Mouse (Mus musculus) lung, adult 18-20 months (tissue): Measurements from ENCODE around the gene Kcnh4.

ENCODE experiments used
- DNase-seq, 2 experiments: peaks; one replicate each; pipeline ENCODE4 v3.0.0; 2022; ENCODE audit warnings: mixed read lengths in 2 of 2

The Kcnh4 gene

DNA sequence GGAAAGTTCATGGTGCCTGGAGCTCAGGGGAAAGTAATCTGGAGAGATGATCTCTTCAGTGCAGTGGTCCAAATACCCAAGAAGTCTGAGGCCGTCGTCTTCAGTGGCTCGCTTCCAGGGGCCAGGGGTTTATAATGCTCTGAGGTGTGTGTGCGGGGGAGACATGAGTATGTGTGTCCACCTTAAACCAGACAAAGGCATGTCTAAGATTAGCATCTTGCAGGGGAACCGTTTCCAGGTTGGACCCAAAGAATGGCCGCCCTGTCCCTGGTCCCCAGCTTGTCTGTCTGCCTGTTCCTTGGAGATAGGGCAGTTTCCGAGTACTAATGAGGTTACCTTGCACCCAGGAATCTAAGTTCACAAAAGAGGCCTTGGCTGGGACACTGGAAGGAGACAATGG, 3.1 kb upstream of the Kcnh4 start, which contains the start of gene Hcrt:
TSS of gene Hcrt (minus strand) at position 101 of the 400 bp plus-strand sequence.
- no peak for DNase-seq

DNA sequence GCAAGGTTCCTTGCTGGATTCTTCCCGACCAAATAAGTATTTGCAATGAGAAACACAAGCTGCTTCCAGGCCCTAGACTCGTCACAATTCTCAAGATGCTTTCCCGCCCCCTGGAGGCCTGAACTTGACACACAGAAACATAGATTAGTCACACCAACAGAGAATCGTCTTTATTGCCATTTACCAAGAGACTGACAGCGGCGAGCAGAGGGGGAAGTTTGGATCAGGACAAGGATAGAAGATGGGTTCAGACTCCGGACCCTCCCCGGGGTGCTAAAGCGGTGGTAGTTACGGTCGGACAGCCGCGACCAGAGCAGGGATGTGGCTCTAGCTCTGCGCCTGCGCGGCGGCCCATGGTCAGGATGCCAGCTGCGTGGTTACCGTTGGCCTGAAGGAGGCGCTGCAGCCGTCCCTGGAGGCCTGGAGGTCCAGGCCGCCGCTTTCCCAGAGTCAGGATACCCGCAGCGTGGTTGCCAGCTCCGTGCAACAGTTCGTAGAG, 1.9 kb upstream of the Kcnh4 start:
- DNase-seq, result peak; percentile 79 to 87

DNA sequence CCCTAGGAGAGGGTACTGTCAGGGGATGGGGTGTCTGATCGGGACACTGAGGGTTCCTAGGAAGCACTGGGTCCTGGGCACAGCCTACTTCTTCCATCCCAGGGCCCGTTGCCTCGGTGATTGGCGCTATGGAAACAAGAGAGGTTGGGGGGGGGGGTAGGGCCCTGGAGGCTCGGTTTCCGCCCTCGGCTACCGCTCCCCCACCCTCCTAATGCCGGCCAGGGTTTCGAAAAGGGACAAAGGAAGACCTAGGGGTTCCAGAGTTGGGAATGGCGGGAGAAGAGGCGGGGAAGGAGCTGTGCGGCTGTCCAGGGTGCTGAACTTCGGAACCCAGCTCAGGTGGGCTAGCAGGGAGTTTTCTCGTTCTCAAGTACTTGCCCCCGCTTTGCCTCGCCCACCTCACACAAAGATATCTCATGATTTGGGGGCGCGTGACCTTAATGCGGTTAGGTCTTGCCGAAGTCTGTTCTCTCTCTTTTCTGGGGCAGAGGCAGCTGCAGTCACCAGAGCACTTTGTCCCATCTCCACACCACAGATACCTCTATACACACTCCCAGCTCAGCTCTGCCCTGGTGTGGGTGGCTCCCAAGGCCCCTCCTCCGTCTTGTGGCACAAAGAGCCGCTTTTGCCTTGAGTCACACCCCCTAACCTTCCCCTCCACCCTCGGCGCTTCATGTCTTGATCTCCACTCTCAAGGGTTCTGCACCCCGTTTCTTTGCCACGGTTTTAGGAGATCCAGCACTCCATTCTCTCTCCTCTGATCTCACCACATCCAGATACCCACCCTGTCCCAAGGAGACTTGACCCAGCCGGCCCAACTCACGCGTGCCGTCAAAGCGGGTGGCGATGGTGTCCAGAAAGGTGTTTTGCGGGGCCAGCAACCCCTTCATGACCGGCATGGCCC, 783 bp downstream of the Kcnh4 start:
- DNase-seq, result peak; percentile 38 to 40

DNA sequence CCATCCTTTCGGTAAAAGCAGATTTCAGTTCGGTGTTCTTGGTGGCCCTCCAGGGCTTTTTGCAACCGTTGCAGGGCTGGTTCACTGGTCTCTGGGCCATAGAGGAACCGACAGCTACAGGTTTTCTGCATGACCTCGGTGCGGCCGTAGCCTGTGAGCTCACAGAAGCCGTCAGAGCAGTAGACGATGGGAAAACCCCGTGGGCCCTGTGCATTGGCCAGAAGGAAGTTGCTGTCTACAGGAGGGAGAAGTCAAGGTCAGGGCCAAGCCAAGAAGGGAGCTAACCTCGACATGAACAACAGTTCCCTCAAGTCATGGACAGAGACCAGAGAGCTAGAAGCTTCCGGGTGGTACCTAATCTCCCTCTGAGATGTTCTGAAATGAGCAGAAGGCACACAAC, 2.2 kb downstream of the Kcnh4 start:
- no peak for DNase-seq

DNA sequence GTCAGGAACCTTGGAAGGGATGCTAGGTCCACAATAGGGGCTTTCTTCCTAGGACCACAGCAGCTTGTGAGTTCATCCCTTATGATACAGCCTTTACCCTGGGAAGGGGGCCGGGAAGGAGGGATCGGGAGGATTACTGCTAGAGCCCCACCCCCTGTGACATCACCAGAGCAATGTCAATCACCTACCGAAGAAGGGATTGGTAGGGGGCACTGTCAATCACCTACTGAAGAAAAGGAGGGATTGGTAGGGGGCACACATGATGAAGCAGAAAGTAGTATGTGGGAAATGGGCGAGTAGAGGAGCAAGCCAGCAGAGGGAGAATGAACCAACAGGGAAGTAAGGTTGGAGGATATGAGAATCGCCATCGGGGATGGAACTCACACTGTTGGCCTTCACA, 3.3 kb downstream of the Kcnh4 start:
- no peak for DNase-seq

DNA sequence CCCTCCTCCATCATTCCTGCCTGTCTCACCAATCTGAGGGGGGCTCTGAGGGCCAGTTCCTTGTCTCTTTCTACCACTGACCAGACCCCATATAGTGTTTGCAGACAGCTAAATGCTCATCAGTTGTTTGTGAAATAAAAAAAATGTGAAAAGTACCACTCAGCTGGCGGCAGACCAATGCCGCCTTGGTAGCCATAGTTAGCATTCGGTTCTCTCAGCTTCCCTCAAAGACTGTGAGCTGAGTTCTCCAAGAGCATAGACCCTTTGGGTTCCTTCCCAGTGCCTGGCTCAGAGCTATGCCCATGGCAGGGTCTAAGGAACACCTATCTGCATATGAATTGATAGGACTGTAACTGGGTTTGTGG, 5.1 kb downstream of the Kcnh4 start:
- no peak for DNase-seq

DNA sequence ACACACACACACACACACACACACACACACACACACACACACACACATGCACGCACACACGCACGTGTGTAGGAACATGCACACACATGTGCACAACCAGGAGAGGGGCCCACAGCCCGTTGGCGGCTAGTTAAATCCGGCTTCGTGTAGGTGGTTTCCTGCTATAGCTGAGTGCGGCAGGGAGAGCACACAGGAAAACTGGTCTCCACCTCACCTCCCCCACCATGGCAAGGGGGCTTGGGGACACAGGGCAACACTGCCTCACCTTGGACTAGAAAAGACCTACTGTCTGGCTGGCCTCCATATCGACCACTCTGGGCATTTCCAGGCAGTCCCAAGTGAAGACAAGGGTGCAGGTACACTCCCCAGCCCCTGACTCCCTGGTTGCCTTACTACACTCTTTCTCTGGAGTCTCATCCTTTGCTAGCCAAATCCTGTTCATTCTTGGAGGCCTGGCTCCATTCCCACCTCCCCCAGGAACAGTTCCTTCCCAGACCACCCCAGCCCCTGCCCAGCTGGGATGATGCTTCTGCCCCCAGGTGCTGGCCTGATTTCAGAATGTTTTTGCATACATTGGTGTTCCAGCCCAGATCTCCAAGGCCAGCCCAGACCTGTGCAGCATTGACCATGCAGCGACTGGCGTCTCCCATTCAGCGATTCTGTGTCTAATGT, 5.6 kb downstream of the Kcnh4 start:
- no peak for DNase-seq

DNA sequence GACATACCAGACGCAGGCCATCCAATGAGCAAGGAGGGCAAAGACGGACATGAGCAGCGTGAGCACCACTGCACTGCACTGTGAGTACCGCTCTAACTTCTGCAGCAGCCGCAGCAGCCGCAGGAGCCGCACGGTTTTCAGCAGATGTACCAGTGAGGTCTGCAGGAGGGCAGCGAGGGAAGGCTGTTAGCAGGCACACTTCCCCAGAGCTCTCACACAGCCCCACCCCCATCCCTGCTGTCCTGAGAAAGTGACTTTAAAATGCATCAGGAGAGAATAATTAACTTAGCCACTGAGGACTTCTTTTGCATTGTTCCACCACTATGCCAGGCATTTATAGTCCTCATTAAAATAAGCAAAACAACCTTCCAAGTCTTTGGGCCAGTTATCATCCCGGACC, 7.4 kb downstream of the Kcnh4 start:
- DNase-seq, result no peak

DNA sequence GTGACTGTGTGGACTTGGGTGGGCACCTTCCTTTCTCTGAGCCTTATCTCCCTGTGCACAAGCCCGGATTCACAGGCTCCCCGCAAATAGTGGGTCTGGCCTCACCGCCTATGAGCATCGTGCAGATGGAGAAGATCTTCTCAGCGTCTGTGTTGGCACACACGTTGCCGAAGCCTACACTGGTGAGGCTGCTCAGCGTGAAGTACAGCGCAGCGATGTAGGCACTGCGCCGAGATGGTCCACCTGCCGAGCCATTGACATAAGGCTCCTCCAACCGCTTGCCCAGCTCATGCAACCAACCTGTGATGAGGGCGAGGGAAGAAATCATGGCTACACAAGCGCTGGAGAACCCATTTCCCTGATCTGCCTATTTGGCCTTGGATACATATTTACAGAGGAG, 9.6 kb downstream of the Kcnh4 start:
- DNase-seq, result no peak

DNA sequence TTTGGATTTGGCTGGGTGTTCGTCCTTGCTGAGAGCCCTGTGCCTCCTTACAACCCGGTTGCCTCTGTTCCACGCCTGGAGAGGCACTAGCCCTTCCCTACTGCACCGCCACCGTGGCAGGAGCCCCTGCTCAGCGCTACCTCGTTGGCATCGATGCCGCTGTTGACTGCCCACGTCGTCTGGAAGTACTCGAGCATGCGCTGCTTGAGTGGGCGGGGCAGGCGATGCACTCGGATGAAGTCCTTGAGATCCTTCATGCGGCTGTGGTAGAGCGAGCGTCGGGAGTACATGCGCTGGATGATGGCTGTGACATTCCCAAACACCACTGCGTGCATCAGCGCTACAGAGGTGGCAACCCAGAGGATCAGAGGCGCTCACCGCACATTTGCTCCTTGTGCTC, 10.3 kb downstream of the Kcnh4 start:
- DNase-seq, result no peak

DNA sequence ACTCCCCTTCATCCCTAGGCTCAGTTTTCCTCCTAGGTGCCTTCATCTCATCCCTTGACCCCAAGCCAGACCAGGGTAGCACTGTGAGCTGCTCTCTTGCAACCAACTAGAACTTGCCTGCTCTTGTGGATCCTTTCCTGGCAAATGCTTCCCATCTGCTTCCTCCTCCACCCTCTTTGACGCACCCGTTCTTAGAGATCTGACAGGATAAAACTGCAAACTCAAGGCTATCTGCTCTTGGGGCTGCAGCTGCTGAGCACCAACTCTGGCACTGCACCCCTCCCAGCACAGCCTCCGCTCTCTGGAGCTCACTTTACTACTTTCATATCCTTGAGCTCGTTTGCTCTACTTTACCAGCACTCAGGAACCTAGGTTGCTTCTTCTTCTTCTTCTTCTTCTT, 11.1 kb downstream of the Kcnh4 start:
- no peak for DNase-seq

DNA sequence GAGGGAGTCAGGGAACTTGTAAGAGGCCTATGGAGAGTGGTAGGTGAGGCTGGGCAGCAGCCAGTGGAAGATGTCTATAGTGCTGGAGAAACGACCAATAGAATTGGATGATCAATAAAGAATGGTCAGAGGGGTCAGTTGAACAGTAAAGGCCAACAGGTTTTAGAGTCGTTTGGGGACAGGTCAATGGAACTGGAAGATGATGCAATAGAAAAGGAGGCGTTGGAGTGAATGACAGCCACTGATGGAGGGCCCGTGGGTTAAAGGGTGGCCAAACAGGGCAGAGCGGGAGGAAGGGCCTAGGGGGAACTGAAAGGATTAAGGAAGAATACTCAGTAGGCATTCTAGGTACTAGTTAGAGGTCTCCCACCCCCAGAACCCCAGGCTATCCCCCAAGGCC, 12.6 kb downstream of the Kcnh4 start:
- DNase-seq, result no peak

DNA sequence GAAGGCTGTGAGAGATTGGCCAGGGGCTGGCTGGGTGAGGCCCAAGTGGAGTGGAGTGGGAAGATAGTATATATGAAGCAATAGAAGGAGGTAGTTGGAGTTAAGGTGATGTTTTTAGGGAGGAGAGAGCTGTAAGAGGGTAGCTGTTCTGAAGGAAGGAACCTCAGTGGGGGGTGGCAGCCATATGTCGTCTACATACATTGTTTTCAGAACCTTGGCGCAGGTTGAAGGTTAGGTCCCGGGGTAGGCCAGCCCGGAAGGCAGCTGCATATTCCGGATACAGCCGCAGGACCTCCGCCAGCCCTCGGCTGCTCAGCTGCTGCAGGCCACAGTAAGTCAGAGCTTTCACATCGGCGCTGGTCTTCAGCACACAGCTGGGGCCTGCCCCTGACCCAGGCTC, 13.2 kb downstream of the Kcnh4 start:
- no peak for DNase-seq

DNA sequence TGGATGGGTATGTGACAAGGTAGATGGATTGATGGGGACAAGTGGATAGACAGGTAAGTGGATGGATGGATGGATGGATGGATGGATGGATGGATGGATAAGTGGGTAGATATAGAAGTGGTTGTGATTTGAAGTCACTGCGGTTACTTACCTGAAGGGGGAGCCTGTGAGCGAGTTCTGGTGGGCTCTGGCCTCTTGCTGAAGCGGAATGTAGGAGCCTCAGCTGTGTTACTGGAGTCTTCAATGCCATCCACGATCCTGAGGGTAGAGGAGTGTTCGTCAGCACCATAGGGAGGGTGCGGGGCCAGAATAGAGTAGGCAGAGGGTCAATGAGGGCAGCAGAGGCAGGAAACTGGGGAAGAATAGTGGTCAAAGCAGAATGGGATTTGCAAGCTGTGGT, 14.7 kb downstream of the Kcnh4 start:
- DNase-seq, result no peak

DNA sequence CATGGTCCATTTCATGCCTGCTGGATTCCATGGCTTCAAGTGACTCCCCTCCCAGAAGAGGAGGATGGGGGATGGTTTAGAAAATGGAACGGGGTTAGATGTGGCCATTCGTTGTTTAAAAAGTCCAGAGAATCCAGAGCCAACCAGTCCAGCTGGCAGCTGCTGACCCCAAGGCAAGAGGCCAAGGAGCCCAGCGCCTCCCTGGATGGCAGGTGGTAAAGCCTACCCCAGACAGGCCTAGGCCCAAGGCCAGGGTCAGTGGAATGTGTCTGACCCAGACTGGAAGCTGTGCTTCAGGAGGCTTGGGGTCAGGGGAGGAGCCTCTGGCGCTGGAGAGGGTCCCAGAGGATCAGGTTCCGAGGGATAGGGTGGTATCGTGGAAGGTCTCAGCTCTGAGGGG, 18.4 kb downstream of the Kcnh4 start:
- no peak for DNase-seq

DNA sequence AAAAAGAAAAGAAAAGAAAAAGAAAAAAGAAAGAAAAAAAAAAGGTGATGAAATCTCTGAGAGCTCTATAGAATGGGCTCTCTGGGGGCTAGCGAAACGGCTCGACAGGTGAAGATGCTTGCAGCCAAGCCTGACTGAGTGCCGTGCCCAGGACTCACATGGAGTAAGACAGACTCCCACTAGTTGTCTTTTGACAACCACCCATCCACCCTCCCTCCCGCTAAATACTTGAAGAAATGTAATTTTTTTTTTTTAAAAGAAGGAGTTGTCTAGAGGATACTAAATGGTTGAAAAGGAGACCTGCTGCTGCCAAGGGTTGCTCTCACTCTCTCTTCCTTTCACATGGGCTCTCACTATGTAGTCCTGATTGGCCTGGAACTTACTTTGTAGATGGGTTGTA, 21.0 kb downstream of the Kcnh4 start:
- no peak for DNase-seq

DNA sequence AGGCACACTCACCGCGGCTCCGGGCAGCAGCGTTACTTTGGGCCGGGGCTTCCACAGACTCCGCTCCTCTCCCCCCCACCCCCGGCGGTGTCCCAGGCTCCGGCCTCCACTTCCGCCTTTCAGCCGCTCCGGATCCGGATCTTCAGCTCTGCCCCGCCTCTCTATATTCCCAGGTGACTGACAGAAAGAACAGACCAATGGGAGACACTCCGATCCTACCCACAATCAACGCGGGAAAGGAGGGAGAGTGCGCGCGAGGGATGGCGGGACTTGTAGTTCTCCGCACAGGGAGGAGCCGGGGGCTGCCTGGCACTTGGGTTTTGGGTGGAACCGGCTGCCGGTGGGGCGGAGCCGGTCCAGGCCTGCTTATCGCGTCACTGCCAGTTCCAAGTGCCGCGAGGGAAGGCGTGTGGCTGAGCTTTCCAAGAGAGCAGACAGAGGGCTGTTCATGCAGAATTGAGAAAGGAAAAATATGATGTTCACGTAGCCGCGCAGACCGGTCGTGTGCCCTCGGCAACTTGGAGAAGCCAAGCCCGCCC, 21.6 kb downstream of the Kcnh4 start, which contains the start of gene Rab5c:
TSS of gene Rab5c (minus strand) at position 150 of the 539 bp plus-strand sequence.
- peak; percentile 100 for DNase-seq

DNA sequence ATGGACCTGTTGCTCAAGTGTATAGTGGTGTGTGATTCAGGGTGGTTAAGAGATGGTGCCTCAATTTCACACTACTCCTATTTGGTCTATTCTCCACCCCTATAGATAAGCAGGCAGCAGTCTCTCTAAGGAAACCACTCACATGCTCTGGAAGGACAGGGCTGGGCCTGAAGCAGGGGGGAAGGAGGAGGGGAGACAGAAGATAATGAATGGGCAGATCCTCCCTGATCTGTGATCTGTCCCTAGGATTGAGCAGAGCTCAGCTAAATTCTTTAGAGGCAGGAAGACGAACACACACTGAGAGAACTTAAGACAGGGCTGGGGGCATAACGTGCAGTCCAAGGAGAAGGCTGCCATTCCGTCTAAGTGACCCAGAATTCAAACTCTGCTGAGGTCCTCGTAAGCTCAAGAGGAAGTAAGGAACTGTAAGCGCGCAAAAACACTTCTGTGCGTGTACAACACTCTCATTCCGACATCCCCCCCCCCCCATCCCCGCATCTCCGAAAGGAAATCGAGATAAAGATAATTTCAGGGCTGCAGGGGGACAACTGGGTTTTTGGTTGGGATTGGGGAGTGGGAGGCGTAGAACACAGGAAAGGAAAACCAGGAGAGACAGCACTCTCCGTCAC, 22.5 kb downstream of the Kcnh4 start:
- no peak for DNase-seq

DNA sequence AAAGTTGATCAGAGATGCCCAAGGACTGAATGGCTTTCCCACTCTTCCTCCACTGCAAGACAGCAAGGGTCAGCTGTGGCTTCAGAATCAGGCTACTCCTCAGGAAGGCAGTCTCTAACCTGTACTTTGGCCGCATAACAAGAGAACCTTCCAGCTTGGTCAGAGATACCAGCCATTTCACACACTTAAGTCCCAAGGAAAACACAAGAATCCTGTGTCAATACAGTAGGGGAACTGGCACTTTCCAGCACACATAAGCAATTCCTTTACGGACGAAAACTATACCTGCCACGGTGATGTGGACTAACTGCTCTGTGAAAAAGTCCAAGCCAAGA, 23.0 kb downstream of the Kcnh4 start:
- no peak for DNase-seq

DNA sequence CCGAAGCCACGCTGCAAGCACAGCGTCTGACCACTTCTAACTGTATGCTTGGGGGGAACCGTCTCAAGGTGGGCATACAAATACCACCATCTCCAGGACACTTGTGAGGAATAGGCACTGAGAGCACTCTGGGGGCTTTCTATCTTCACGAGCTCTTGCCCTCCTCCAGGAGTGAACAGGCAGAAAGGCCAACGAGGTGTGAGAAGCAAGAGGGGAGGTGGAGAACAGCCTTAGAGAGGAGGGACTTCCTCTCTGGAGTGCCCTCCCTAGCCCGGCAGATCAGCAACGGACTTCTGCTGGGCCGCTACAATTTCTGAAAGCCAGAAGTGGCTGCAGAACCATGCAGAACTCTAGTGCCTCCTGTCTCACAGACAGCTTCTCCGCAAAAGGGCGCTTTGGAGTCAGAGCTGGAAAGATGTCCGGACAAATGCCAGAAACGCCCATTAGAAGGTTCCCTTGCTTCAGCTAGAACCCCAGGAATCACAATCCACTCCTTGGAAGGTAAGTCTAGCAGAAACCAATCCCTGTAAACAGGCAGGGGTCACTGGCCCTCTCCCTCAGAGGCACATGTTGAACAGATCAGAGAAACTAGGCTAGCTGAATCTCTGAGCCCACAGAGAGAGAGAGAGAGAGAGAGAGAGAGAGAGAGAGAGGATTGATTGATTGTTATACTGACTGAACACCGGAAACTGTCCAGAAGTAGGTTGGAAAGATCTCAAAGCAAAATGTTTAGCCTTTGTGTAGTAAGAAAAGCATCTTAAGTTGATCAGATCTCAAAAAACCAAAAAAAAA, 23.6 kb downstream of the Kcnh4 start:
- no peak for DNase-seq

DNA sequence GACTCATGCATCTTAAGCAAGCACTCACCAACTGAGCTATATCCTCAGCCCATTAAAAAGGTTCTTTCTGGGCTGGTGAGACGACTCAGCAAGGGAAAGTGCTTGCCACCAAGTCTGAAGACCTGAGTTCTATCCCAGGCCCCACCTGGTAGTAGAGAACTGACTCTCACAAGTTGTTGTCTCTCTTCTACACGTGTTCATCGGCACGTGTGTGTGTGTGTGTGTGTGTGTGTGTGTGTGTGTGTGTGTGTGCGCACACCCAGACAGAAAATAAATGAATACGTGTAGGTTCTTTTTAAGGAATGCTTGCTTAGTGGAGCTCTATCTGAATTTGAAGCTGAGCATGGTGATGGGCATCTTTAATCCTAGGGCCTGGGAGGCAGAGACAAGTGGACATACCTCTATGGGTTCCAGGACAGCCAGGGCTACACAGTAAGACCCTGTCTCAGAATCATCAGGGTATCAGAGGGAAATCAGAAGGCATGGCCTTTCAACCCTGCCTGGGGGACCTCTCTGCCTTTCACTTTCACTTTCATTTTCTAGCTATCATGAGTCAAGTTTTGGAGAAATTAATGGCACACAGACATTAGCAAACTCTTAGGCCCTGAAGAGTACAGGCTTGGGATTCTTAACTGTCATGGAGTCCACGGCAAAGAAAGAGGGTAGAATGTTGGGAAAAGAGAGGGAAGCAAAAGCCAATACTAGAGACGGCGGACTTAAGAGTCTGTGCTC, 24.4 kb downstream of the Kcnh4 start:
- DNase-seq, result no peak
